Mouse (Mus musculus): ENCODE data around the gene Glis3.

Gene Glis3

DNA sequence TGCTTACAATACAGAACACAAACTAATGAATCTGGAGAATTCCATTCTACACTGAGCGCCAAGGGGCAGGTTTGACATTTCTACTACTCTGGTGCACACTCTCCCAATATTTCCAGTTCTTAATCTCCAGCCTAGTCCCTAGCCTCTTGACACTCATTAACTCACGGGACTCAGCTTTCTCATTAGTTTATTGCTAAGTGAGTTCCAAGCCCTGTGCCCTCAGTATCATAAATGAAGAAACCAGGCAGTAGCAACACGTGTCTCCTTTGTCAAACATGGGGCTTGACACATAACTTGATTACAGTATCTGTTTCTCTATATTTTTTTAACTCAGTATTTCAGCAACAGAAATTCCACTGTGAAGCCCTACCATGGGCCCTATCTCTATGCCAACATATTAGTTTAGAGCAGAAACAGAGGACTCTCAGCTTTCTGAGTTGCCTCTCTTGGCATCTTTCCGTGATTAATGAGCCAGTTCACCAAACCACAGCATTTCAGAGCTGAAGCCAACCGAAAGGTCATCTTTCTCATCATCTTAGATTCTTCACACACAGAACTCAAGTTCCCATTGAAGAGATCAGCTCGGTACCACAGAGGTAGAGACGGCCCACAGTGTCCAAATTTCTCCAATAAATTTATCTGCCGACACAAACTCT, 186.1 kb downstream of the Glis3 start:
- no peak for DNase-seq (ENCODE audit: low read depth, low spot score)

DNA sequence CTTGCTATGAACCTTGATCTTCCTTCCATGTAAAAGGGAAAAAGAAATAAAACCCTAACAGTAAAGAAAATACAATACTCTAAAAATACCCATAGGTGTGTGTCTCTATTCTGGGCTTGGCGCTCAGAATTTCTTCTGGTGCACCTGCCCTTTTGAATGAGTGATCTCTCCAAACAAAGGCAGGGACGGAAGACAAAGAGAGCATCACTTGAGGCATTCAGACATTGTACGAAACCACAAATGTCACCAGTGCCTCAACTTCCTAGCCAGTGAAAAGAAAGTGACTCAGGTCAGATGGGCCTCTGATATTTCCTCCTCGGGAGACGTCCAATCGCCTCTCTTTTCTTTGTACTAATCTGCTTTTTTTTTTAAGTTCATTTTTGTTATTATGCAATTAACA, 201.8 kb downstream of the Glis3 start:
- DNase-seq (ENCODE audit: low read depth, low spot score): no peak

DNA sequence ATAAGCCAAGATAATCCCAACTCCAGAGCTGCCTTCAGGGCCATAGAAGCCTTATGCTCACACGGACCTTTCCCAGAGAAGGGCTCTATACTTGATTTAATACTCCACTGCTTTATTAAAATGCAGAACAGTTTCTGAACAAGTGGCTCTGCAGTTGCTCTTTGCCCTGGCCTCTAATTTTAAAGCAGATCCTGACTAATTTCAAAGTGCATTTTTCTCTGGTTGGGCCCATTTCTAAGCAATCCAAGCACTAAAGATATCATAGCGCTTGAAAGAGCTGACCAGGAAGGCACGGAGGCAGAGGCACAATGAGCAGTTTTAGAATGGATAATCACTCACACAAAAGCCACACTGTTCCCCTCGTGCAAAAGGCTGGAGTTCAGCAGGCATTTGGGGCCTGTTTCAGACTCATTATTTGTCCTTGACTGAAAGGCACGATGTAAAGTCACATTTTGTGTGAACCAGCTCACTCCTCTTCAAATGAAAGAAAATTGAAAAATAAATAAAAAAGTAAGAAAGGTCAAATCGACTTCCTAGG, 202.5 kb downstream of the Glis3 start:
- no peak for DNase-seq (ENCODE audit: low read depth, low spot score)

GRCm38 (mm10) chr19:28473621-28474020, 206.3 kb downstream of the Glis3 start:
- no peak for DNase-seq (ENCODE audit: low read depth, low spot score)

GRCm38 (mm10) chr19:28471144-28471543, 208.7 kb downstream of the Glis3 start:
- no peak for DNase-seq (ENCODE audit: low read depth, low spot score)

GRCm38 (mm10) chr19:28465779-28466178, 214.1 kb downstream of the Glis3 start:
- no peak for DNase-seq (ENCODE audit: low read depth, low spot score)

DNA sequence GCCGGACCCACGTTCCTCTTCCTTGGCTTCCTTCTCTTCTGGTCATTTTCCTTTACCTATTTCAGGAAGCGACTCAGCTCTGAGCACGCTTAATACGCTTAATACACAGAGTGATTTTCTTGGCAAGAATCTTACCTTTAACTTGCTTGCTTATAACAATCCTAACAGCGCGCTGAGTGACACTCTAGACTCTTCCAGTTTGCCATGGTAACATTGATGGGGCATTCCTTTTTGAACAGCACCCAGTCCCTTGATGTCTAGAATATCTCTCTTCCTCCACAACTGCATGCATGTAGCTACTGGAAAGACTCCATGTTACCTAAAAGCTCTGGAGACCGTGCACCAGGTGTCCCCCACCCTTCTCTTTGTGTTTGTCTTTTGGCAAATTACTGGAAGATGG, 225.5 kb downstream of the Glis3 start:
- DNase-seq (ENCODE audit: low read depth, low spot score): no peak

DNA sequence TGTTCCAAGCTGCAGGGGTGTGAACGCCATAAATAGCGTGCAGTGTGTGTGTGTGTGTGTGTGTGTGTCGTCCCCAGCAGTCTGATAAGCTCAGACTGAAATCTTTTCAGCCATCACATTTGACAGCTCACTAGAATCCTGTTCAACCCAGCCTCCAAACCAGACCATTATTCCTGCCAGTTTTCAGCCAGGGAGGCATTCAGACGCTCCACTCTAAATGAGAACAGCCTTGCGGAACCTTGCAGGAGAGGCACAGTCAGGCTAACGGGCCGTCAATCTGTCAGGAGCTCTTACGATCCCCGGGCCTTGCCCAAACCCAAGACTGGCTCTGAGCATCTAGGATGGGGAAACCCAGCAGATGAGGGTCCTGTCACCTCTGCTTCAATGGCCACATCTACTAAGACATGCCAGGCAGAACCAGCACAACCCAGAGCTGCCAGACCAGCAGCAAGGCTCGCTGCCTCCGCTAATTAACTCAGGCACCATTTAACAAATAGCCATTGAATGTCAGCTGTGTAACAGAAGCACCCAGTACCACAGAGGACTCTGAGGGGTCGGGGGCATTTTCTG, 226.8 kb downstream of the Glis3 start:
- no peak for DNase-seq (ENCODE audit: low read depth, low spot score)

- DNase-seq (ENCODE audit: low read depth, low spot score): no peak
These were observed 231.1 kb downstream of the Glis3 start for GRCm38 (mm10) chr19:28448811-28449210.

DNA sequence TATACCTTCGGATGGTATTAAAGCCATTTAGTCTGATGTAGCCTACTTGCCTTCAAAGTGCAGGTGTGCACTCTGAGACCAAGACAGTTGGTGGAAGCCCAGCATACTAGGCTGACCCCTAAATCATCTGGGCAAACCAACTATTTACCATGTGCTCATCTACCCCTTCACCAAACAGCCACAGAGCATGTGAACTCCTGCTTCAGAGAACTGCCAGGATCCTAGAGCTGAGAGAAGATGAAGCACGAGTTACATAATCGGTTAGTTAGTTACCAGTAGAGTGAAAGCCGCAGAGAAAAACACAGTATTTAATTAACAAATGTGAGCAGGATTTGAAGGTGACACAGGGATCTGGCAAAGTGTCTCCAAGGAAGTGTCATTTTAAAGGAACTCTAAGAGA, 237.7 kb downstream of the Glis3 start:
- no peak for DNase-seq (ENCODE audit: low read depth, low spot score)

GRCm38 (mm10) chr19:28436457-28437148, 243.3 kb downstream of the Glis3 start:
- DNase-seq (ENCODE audit: low read depth, low spot score): no peak

DNA sequence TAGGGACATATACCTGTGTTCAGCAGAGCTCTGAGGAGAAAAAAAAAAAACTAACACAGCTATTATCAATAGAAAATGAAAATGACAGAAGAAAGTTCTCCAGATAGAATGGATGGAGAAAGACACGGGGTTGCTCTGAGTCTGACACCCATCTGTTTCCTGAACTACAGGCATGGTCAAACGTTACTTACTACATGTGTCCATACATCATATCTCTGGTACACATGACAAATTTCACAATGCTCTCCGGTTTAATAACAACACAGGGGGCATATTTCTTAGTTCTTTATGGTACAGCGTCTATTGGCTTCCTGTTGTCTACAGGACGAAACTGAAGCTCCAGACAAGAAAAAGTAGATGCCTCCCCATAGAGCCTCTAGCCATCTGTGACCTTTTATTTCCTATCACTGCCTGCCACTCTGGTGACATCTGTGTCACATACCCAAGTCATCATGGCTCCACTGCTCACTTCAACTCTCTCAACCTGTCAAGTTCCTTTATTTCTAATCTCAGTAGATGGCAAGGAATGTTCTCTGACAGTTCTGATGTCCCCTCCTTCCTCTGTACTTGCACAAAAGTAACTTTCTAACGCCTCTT, 251.6 kb downstream of the Glis3 start:
- no peak for DNase-seq (ENCODE audit: low read depth, low spot score)

- no peak for DNase-seq (ENCODE audit: low read depth, low spot score)
These were observed 255.7 kb downstream of the Glis3 start for GRCm38 (mm10) chr19:28424180-28424579.

DNA sequence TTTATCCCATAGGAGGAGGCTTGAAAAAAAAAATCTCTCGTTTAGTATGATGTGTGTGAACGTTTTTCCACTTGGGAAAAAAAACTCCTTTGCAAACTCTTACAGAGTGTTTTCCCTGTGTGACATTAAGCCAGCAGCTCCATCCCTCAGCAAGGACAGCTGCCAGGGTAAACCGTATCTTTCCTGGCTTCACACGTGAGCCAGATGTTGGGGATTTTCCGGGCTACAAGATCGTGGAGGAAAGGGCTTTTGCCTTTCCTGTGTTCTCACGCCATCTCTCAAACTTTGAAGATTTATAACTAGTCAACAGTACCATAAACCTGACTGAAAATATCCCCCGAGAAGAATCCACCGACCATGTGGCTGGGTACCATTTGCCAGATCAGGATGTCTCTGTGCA, 256.9 kb downstream of the Glis3 start:
- DNase-seq (ENCODE audit: low read depth, low spot score): no peak

GRCm38 (mm10) chr19:28416069-28416468, 263.8 kb downstream of the Glis3 start:
- no peak for DNase-seq (ENCODE audit: low read depth, low spot score)

- no peak for DNase-seq (ENCODE audit: low read depth, low spot score)
These were observed 271.1 kb downstream of the Glis3 start for GRCm38 (mm10) chr19:28408787-28409186.

DNA sequence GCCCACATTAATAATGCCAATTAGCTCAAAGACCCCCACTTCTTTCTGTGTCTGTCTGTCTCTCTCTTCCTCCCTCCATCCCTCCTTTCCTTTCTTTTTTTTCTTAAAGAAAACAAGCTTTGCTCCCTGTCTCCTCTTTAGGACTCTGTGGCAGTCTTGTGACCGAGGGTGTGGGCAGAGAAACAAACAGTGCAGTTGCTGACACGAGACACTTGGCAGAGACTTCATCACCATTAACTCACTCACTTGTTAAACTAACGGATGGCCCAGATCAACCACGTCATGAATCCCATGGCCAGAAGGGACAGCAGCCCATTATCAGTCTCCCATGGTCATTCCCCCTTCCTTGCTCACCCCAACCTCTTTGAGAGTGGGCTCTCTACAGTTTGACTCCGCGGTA, 276.9 kb downstream of the Glis3 start:
- DNase-seq (ENCODE audit: low read depth, low spot score): no peak

GRCm38 (mm10) chr19:28395584-28395861, 284.4 kb downstream of the Glis3 start:
- no peak for DNase-seq (ENCODE audit: low read depth, low spot score)

DNA sequence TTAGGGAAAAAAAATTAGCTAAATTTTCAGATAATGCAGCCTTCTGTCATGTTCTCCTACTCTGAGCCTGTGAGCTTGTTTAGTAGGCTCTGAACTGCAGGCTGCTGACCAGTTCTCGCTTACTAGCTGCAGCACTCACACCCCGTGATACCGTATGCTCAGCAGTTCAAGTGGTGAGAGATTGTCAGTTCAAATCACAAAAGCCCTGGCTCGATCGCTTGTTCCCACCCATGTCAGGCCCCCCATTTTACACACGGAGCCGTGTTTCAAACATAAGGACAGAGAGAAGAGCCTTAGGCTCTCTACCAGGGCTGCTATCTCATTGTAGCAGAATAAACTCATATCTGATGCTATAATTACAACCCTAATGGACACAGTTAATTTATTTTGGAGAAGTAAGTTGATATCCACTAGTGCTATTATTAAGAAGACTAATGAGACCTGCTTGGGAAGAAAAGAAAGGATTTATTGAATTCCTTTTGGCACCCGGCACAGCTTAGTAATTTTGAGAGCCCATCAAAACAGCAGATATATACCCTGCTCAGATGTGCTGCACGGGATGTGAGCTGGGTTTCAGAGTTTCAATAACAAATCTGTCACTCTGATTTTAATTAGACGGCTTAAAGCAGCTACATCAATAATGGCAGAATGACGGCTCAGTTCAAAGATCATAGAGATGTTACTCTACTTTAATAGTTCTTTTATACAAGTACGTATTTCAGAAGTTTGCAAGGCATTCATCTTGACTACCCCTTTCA, 284.9 kb downstream of the Glis3 start:
- no peak for DNase-seq (ENCODE audit: low read depth, low spot score)

DNA sequence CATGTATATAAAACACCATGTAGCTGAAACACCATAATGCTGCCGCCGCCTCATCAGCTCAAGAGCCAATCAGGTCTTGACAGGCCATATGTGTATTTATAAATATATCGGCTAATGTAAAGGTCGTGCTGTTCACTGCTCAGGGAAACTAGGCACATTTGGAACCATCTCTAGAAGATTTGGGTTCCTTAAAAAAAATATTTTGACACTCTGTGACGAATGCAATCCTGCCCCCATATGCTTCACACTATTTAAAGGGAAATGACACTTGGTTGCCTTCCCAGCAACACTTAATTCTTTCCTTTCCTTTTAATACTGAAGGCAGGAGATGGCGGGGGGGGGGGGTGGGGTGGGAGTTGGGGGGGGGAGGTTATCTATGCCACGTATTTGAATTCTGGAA, 286.1 kb downstream of the Glis3 start:
- DNase-seq (ENCODE audit: low read depth, low spot score): no peak

GRCm38 (mm10) chr19:28392838-28393237, 287.0 kb downstream of the Glis3 start:
- no peak for DNase-seq (ENCODE audit: low read depth, low spot score)

GRCm38 (mm10) chr19:28390920-28391319, 289.0 kb downstream of the Glis3 start:
- DNase-seq (ENCODE audit: low read depth, low spot score): no peak
